Mouse (Mus musculus): ENCODE results near the gene Ankrd13d. TPM values are rescaled to one million over a fixed set of nuclear protein-coding genes. Genes with fewer than 3 reads are reported as not detected.

The Ankrd13d gene
- 0.22 and 0.38 TPM in 2 replicates for polyA plus RNA-seq (2012)

GRCm38 (mm10) chr19:4282898-4283553 is at the start of gene Ankrd13d:
TSS of gene Ankrd13d (minus strand) at chr19:4283137.
- H3K4me1 ChIP-seq (ENCODE audit: control insufficient read depth), result peaks cover 15% of the 10 kb centered on the region
- peaks cover 3% of the 10 kb centered on the region for H3K9me3 ChIP-seq (ENCODE audit: control insufficient read depth, low read length)
- H3K36me3 ChIP-seq (ENCODE audit: control insufficient read depth), result peaks cover 30% of the 10 kb centered on the region
- peak within 1 kb of the TSS; percentile 65 for H3K4me3 ChIP-seq (replicated peaks)
- H3K27me3 ChIP-seq (ENCODE audit: control insufficient read depth), result peaks cover 13% of the 10 kb centered on the region
- TF ChIP-seq GATA1 (IDR thresholded peaks at IDR 0.05; ENCODE audit: low read length), result no peak
- TF ChIP-seq TAL1 (IDR thresholded peaks at IDR 0.05; ENCODE audit: low read length), result no peak

GRCm38 (mm10) chr19:4332653-4333052 is 49.7 kb upstream of the Ankrd13d start:
- H3K4me1 ChIP-seq (ENCODE audit: control insufficient read depth), result peaks cover 32% of the 10 kb centered on the region
- H3K9me3 ChIP-seq (ENCODE audit: control insufficient read depth, low read length), result no peaks in the 10 kb centered on the region
- peak overlapping the region; percentile 63 for H3K4me3 ChIP-seq (replicated peaks)
- no peaks in the 10 kb centered on the region for H3K27me3 ChIP-seq (ENCODE audit: control insufficient read depth)
- H3K36me3 ChIP-seq (ENCODE audit: control insufficient read depth), result peaks cover 69% of the 10 kb centered on the region
- no peak for TF ChIP-seq GATA1 (IDR thresholded peaks at IDR 0.05; ENCODE audit: low read length)
- TF ChIP-seq TAL1 (IDR thresholded peaks at IDR 0.05; ENCODE audit: low read length), result no peak

GRCm38 (mm10) chr19:4331273-4331672 is 48.3 kb upstream of the Ankrd13d start:
- Histone ChIP-seq H3K4me1 (ENCODE audit: control insufficient read depth) (peaks cover 32% of the 10 kb centered on the region), H3K9me3 (ENCODE audit: control insufficient read depth, low read length) (no peaks in the 10 kb centered on the region), H3K4me3 (replicated peaks) (no peak overlapping the region), H3K36me3 (ENCODE audit: control insufficient read depth) (peaks cover 76% of the 10 kb centered on the region), H3K27me3 (ENCODE audit: control insufficient read depth) (no peaks in the 10 kb centered on the region)
- TF ChIP-seq GATA1 (IDR thresholded peaks at IDR 0.05; ENCODE audit: low read length) (no peak), TAL1 (IDR thresholded peaks at IDR 0.05; ENCODE audit: low read length) (no peak)

- Histone ChIP-seq H3K27me3 (ENCODE audit: control insufficient read depth) (no peaks in the 10 kb centered on the region), H3K4me3 (replicated peaks) (no peak overlapping the region), H3K9me3 (ENCODE audit: control insufficient read depth, low read length) (no peaks in the 10 kb centered on the region), H3K36me3 (ENCODE audit: control insufficient read depth) (peaks cover 82% of the 10 kb centered on the region), H3K4me1 (ENCODE audit: control insufficient read depth) (peaks cover 32% of the 10 kb centered on the region)
- TF ChIP-seq GATA1 (IDR thresholded peaks at IDR 0.05; ENCODE audit: low read length), result no peak
- no peak for TF ChIP-seq TAL1 (IDR thresholded peaks at IDR 0.05; ENCODE audit: low read length)
Measured at GRCm38 (mm10) chr19:4330603-4331002, 47.7 kb upstream of the Ankrd13d start.

- H3K4me1 ChIP-seq (ENCODE audit: control insufficient read depth), result peaks cover 21% of the 10 kb centered on the region
- H3K27me3 ChIP-seq (ENCODE audit: control insufficient read depth), result no peaks in the 10 kb centered on the region
- TF ChIP-seq TAL1 (IDR thresholded peaks at IDR 0.05; ENCODE audit: low read length) (no peak), GATA1 (IDR thresholded peaks at IDR 0.05; ENCODE audit: low read length) (no peak)
- H3K36me3 ChIP-seq (ENCODE audit: control insufficient read depth), result peaks cover 86% of the 10 kb centered on the region
- no peak overlapping the region for H3K4me3 ChIP-seq (replicated peaks)
- no peaks in the 10 kb centered on the region for H3K9me3 ChIP-seq (ENCODE audit: control insufficient read depth, low read length)
Measured at GRCm38 (mm10) chr19:4328737-4329304, 45.9 kb upstream of the Ankrd13d start.

GRCm38 (mm10) chr19:4326881-4327280 is 43.9 kb upstream of the Ankrd13d start:
- Histone ChIP-seq H3K4me1 (ENCODE audit: control insufficient read depth) (peaks cover 2% of the 10 kb centered on the region), H3K9me3 (ENCODE audit: control insufficient read depth, low read length) (no peaks in the 10 kb centered on the region), H3K27me3 (ENCODE audit: control insufficient read depth) (no peaks in the 10 kb centered on the region), H3K36me3 (ENCODE audit: control insufficient read depth) (peaks cover 98% of the 10 kb centered on the region), H3K4me3 (replicated peaks) (no peak overlapping the region)
- no peak for TF ChIP-seq GATA1 (IDR thresholded peaks at IDR 0.05; ENCODE audit: low read length)
- TF ChIP-seq TAL1 (IDR thresholded peaks at IDR 0.05; ENCODE audit: low read length), result no peak

- Histone ChIP-seq H3K4me1 (ENCODE audit: control insufficient read depth) (no peaks in the 10 kb centered on the region), H3K9me3 (ENCODE audit: control insufficient read depth, low read length) (no peaks in the 10 kb centered on the region), H3K4me3 (replicated peaks) (no peak overlapping the region), H3K36me3 (ENCODE audit: control insufficient read depth) (peaks cover 96% of the 10 kb centered on the region), H3K27me3 (ENCODE audit: control insufficient read depth) (no peaks in the 10 kb centered on the region)
- no peak for TF ChIP-seq GATA1 (IDR thresholded peaks at IDR 0.05; ENCODE audit: low read length)
- no peak for TF ChIP-seq TAL1 (IDR thresholded peaks at IDR 0.05; ENCODE audit: low read length)
Measured at GRCm38 (mm10) chr19:4326106-4326505, 43.2 kb upstream of the Ankrd13d start.

- TF ChIP-seq TAL1 (IDR thresholded peaks at IDR 0.05; ENCODE audit: low read length) (no peak), GATA1 (IDR thresholded peaks at IDR 0.05; ENCODE audit: low read length) (no peak)
- Histone ChIP-seq H3K36me3 (ENCODE audit: control insufficient read depth) (peaks cover 98% of the 10 kb centered on the region), H3K4me3 (replicated peaks) (no peak overlapping the region), H3K27me3 (ENCODE audit: control insufficient read depth) (no peaks in the 10 kb centered on the region), H3K9me3 (ENCODE audit: control insufficient read depth, low read length) (no peaks in the 10 kb centered on the region), H3K4me1 (ENCODE audit: control insufficient read depth) (peaks cover 7% of the 10 kb centered on the region; the same call in 1 of the 2 replicates)
Measured at GRCm38 (mm10) chr19:4322134-4322533, 39.2 kb upstream of the Ankrd13d start.

- Histone ChIP-seq H3K4me1 (ENCODE audit: control insufficient read depth) (peaks cover 7% of the 10 kb centered on the region; the same call in 1 of the 2 replicates), H3K27me3 (ENCODE audit: control insufficient read depth) (no peaks in the 10 kb centered on the region), H3K4me3 (replicated peaks) (no peak overlapping the region), H3K9me3 (ENCODE audit: control insufficient read depth, low read length) (no peaks in the 10 kb centered on the region), H3K36me3 (ENCODE audit: control insufficient read depth) (peaks cover 98% of the 10 kb centered on the region)
- TF ChIP-seq TAL1 (IDR thresholded peaks at IDR 0.05; ENCODE audit: low read length) (no peak), GATA1 (IDR thresholded peaks at IDR 0.05; ENCODE audit: low read length) (no peak)
Measured at GRCm38 (mm10) chr19:4321622-4322021, 38.7 kb upstream of the Ankrd13d start.

Data from erythroblast, embryonic 14.5 days (primary cell).